Mouse (Mus musculus): ENCODE results near the gene Slbp.
A peak's percentile ranks its signal among the peaks of the same experiment; 100 is the strongest.

Gene Slbp

GRCm38 (mm10) chr5:33651921-33652782 lies at the start of gene Slbp:
Gene Slbp, minus strand, starts transcription at chr5:33652574.
- DNase-seq (ENCODE audit: low spot score in 2 of 2), result peak; percentile 97

- DNase-seq (ENCODE audit: low spot score in 2 of 2), result no peak
Observed at GRCm38 (mm10) chr5:33701832-33702231, 49.5 kb upstream of the Slbp start.

GRCm38 (mm10) chr5:33700010-33700409 lies 47.6 kb upstream of the Slbp start:
- no peak for DNase-seq (ENCODE audit: low spot score in 2 of 2)

- no peak for DNase-seq (ENCODE audit: low spot score in 2 of 2)
Observed at GRCm38 (mm10) chr5:33698669-33699068, 46.3 kb upstream of the Slbp start.

GRCm38 (mm10) chr5:33697947-33698512 lies 45.7 kb upstream of the Slbp start:
- no peak for DNase-seq (ENCODE audit: low spot score in 2 of 2)

- DNase-seq (ENCODE audit: low spot score in 2 of 2), result no peak
Observed at GRCm38 (mm10) chr5:33697534-33697933, 45.2 kb upstream of the Slbp start.

- DNase-seq (ENCODE audit: low spot score in 2 of 2), result no peak
Observed at GRCm38 (mm10) chr5:33696430-33696829, 44.1 kb upstream of the Slbp start.

GRCm38 (mm10) chr5:33695718-33696121 lies 43.3 kb upstream of the Slbp start:
- DNase-seq (ENCODE audit: low spot score in 2 of 2), result no peak

GRCm38 (mm10) chr5:33694848-33695717 lies 42.7 kb upstream of the Slbp start:
- peak in 1 of 2 experiments; percentile 17 for DNase-seq (ENCODE audit: low spot score in 2 of 2)

GRCm38 (mm10) chr5:33694461-33694847 lies 42.1 kb upstream of the Slbp start:
- DNase-seq (ENCODE audit: low spot score in 2 of 2), result no peak

- DNase-seq (ENCODE audit: low spot score in 2 of 2), result no peak
Observed at GRCm38 (mm10) chr5:33692393-33692792, 40.0 kb upstream of the Slbp start.

GRCm38 (mm10) chr5:33689852-33690645 lies 37.7 kb upstream of the Slbp start:
- no peak for DNase-seq (ENCODE audit: low spot score in 2 of 2)

- DNase-seq (ENCODE audit: low spot score in 2 of 2), result no peak
Observed at GRCm38 (mm10) chr5:33689221-33689844, 37.0 kb upstream of the Slbp start.

GRCm38 (mm10) chr5:33688278-33689220 lies 36.2 kb upstream of the Slbp start:
- DNase-seq (ENCODE audit: low spot score in 2 of 2), result no peak

GRCm38 (mm10) chr5:33687142-33687541 lies 34.8 kb upstream of the Slbp start:
- DNase-seq (ENCODE audit: low spot score in 2 of 2), result no peak

- DNase-seq (ENCODE audit: low spot score in 2 of 2), result no peak
Observed at GRCm38 (mm10) chr5:33684932-33685331, 32.6 kb upstream of the Slbp start.

- no peak for DNase-seq (ENCODE audit: low spot score in 2 of 2)
Observed at GRCm38 (mm10) chr5:33683897-33684652, 31.7 kb upstream of the Slbp start.

- no peak for DNase-seq (ENCODE audit: low spot score in 2 of 2)
Observed at GRCm38 (mm10) chr5:33682963-33683362, 30.6 kb upstream of the Slbp start.

All from spleen, postnatal 36 days (tissue).